Mouse (Mus musculus) urinary bladder, adult 18-20 months (tissue): ENCODE measurements around the gene Sec16b.

ENCODE experiments used
- DNase-seq, 2 experiments: peaks; one replicate each; pipeline ENCODE4 v3.0.0; 2022; ENCODE audit warnings: low spot score in 2 of 2, mixed read lengths in 2 of 2

Gene Sec16b

GRCm38 (mm10) chr1:157506522-157506921, at the start of gene Sec16b:
Gene Sec16b (plus strand): TSS chr1:157506728.
- DNase-seq = no peak

- DNase-seq = no peak
Observed at GRCm38 (mm10) chr1:157457789-157458188, 48.7 kb upstream of the Sec16b start.

- peak; percentile 50 for DNase-seq
Observed at GRCm38 (mm10) chr1:157458421-157459208, 47.9 kb upstream of the Sec16b start, which contains the start of gene Cryzl2. Gene Cryzl2 (plus strand): TSS chr1:157458577.

GRCm38 (mm10) chr1:157459904-157460303, 46.6 kb upstream of the Sec16b start:
- no peak for DNase-seq

GRCm38 (mm10) chr1:157461276-157461675, 45.3 kb upstream of the Sec16b start:
- no peak for DNase-seq

- no peak for DNase-seq
Observed at GRCm38 (mm10) chr1:157462336-157462735, 44.2 kb upstream of the Sec16b start.

- DNase-seq = no peak
Observed at GRCm38 (mm10) chr1:157465194-157465593, 41.3 kb upstream of the Sec16b start.

GRCm38 (mm10) chr1:157467866-157468265, 38.7 kb upstream of the Sec16b start:
- no peak for DNase-seq

GRCm38 (mm10) chr1:157470761-157471386, 35.7 kb upstream of the Sec16b start:
- no peak for DNase-seq

GRCm38 (mm10) chr1:157472716-157473115, 33.8 kb upstream of the Sec16b start:
- DNase-seq = no peak

- no peak for DNase-seq
Observed at GRCm38 (mm10) chr1:157474865-157475264, 31.7 kb upstream of the Sec16b start.

- DNase-seq = no peak
Observed at GRCm38 (mm10) chr1:157476231-157476630, 30.3 kb upstream of the Sec16b start.

GRCm38 (mm10) chr1:157480090-157480489, 26.4 kb upstream of the Sec16b start:
- DNase-seq = no peak

GRCm38 (mm10) chr1:157480901-157481300, 25.6 kb upstream of the Sec16b start:
- no peak for DNase-seq

- DNase-seq = no peak
Observed at GRCm38 (mm10) chr1:157481666-157482065, 24.9 kb upstream of the Sec16b start.

- DNase-seq = no peak
Observed at GRCm38 (mm10) chr1:157484161-157484560, 22.4 kb upstream of the Sec16b start.

GRCm38 (mm10) chr1:157500657-157501056, 5.9 kb upstream of the Sec16b start:
- DNase-seq = no peak

GRCm38 (mm10) chr1:157501352-157501945, 5.1 kb upstream of the Sec16b start:
- DNase-seq = no peak

- DNase-seq = no peak
Observed at GRCm38 (mm10) chr1:157503071-157503470, 3.5 kb upstream of the Sec16b start.

- DNase-seq = no peak
Observed at GRCm38 (mm10) chr1:157506995-157507595, 567 bp downstream of the Sec16b start.

GRCm38 (mm10) chr1:157507814-157508213, 1.3 kb downstream of the Sec16b start:
- peak in 1 of 2 experiments; percentile 33 for DNase-seq
